Mouse (Mus musculus): Measurements from ENCODE around the gene Etnppl.

DNA sequence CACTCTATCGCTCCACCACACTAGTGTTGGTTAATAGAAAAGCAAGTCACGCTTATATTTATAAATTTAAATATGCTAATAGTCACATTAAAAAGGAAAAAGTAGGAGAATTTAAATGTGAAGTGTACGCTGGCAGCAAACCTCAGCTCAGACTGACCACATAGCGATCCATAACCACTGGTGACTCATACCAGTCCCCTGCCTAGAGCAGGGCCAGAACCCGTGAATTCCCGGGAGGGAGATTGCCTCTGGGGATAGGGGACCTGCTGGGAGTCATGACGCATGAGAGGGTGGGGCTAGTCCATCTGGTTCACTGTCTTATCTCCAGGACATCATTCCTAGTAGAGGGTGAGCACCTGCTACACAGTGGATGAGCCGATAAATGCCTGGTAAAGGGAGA is 1.6 kb upstream of the Etnppl start:
- TF ChIP-seq CTCF (IDR thresholded peaks at IDR 0.05; ENCODE audit: control insufficient read depth, insufficient read depth, low read length) (no peak), POLR2A (IDR thresholded peaks at IDR 0.05; ENCODE audit: borderline replicate concordance, control insufficient read depth, low read depth, low read length) (no peak)

All from bone marrow, adult 2 months (tissue).